Mouse (Mus musculus) macrophage (primary cell): Measurements from ENCODE around the gene Armc7. TPM values are rescaled to one million over a fixed set of nuclear protein-coding genes. Genes with fewer than 3 reads are reported as not detected.
"Not testable (repeated sequence)": the region's sequence is repeated elsewhere in the genome, so short reads cannot be mapped to it uniquely, and the experiment has no call there.

Experiments used
- H3K27ac ChIP-seq: fragments of 350-480 bp; formaldehyde crosslinking; 2 replicates; pipeline ENCODE4 v1.9.0; 2021
- H3K36me3 ChIP-seq: fragments of 350-480 bp; formaldehyde crosslinking; 2 replicates; pipeline ENCODE4 v1.9.0; 2021; ENCODE audit errors: inconsistent target
- H3K4me3 ChIP-seq: fragments of 350-480 bp; formaldehyde crosslinking; 2 replicates; pipeline ENCODE4 v1.9.0; 2021; ENCODE audit errors: inconsistent target
- H3K79me2 ChIP-seq: fragments of 350-480 bp; formaldehyde crosslinking; 2 replicates; pipeline ENCODE4 v1.9.0; 2021; ENCODE audit errors: inconsistent target
- WGBS: methylation state at CpG from one replicate; pipeline ENCODE4 v1.1.7; 2026; ENCODE audit warnings: inconsistent platforms; ENCODE audit not compliant: missing documents; 5-methylcytosine and 5-hydroxymethylcytosine counted together
- polyA plus RNA-seq: library from polyadenylated mRNA; stranded (reverse); fragments of 250-400 nt; gene quantifications from 3 replicates; pipeline ENCODE4 v1.2.4, GENCODE M21; 2018; ENCODE audit warnings: inconsistent platforms

The Armc7 gene
- polyA plus RNA-seq, 1 experiment from 2014 or later = 22.9 TPM

GRCm38 (mm10) chr11:115447321-115447885 lies 28.1 kb upstream of the Armc7 start:
- Histone ChIP-seq H3K36me3 (no peaks in the 10 kb centered on the region), H3K4me3 (no peak overlapping the region), H3K27ac (no peak overlapping the region), H3K79me2 (no peaks in the 10 kb centered on the region)
- WGBS = 88% methylated on average over 11 of the region's 11 CpGs

GRCm38 (mm10) chr11:115448075-115448474 lies 27.4 kb upstream of the Armc7 start:
- Histone ChIP-seq H3K79me2 (no peaks in the 10 kb centered on the region), H3K27ac (no peak overlapping the region), H3K4me3 (no peak overlapping the region), H3K36me3 (no peaks in the 10 kb centered on the region)
- 93% methylated on average over 16 of the region's 16 CpGs for WGBS

GRCm38 (mm10) chr11:115448998-115449397 lies 26.5 kb upstream of the Armc7 start:
- whole genome bisulfite sequencing = 92% methylated on average over 7 of the region's 7 CpGs
- H3K79me2 ChIP-seq = no peaks in the 10 kb centered on the region
- no peak overlapping the region for H3K4me3 ChIP-seq
- H3K36me3 ChIP-seq = no peaks in the 10 kb centered on the region
- no peak overlapping the region for H3K27ac ChIP-seq

- WGBS = 95% methylated on average over 7 of the region's 7 CpGs
- no peak overlapping the region for H3K27ac ChIP-seq
- H3K36me3 ChIP-seq = no peaks in the 10 kb centered on the region
- no peak overlapping the region for H3K4me3 ChIP-seq
- no peaks in the 10 kb centered on the region for H3K79me2 ChIP-seq
These were observed 25.3 kb upstream of the Armc7 start for GRCm38 (mm10) chr11:115450176-115450575.

GRCm38 (mm10) chr11:115451781-115452241 lies 23.7 kb upstream of the Armc7 start:
- H3K27ac ChIP-seq = no peak overlapping the region
- WGBS = 42% methylated on average over 8 of the region's 8 CpGs
- H3K79me2 ChIP-seq = no peaks in the 10 kb centered on the region
- H3K4me3 ChIP-seq = no peak overlapping the region
- no peaks in the 10 kb centered on the region for H3K36me3 ChIP-seq

- Histone ChIP-seq H3K27ac (no peak overlapping the region), H3K4me3 (no peak overlapping the region), H3K36me3 (no peaks in the 10 kb centered on the region), H3K79me2 (no peaks in the 10 kb centered on the region)
- WGBS = 24% methylated on average over 7 of the region's 7 CpGs
These were observed 23.1 kb upstream of the Armc7 start for GRCm38 (mm10) chr11:115452281-115452860.

- H3K79me2 ChIP-seq = no peaks in the 10 kb centered on the region
- WGBS = 93% methylated on average over 4 of the region's 4 CpGs
- H3K4me3 ChIP-seq = no peak overlapping the region
- H3K36me3 ChIP-seq = no peaks in the 10 kb centered on the region
- H3K27ac ChIP-seq = no peak overlapping the region
These were observed 22.2 kb upstream of the Armc7 start for GRCm38 (mm10) chr11:115453306-115453705.

- not testable (repeated sequence) for H3K4me3 ChIP-seq, H3K27ac ChIP-seq, H3K79me2 ChIP-seq, H3K36me3 ChIP-seq
- WGBS = 88% methylated on average over 6 of the region's 6 CpGs
These were observed 20.6 kb upstream of the Armc7 start for GRCm38 (mm10) chr11:115454822-115455221.

GRCm38 (mm10) chr11:115455619-115456018 lies 19.8 kb upstream of the Armc7 start:
- H3K4me3 ChIP-seq = no peak overlapping the region
- 94% methylated on average over 15 of the region's 15 CpGs for whole genome bisulfite sequencing
- H3K27ac ChIP-seq = no peak overlapping the region
- H3K36me3 ChIP-seq = no peaks in the 10 kb centered on the region
- no peaks in the 10 kb centered on the region for H3K79me2 ChIP-seq

- no peak overlapping the region for H3K4me3 ChIP-seq
- WGBS = 88% methylated on average over 5 of the region's 5 CpGs
- no peaks in the 10 kb centered on the region for H3K36me3 ChIP-seq
- no peak overlapping the region for H3K27ac ChIP-seq
- H3K79me2 ChIP-seq = no peaks in the 10 kb centered on the region
These were observed 19.3 kb upstream of the Armc7 start for GRCm38 (mm10) chr11:115456182-115456581.

GRCm38 (mm10) chr11:115457405-115457804 lies 18.1 kb upstream of the Armc7 start:
- 79% methylated on average over 6 of the region's 6 CpGs for WGBS
- Histone ChIP-seq H3K79me2 (no peaks in the 10 kb centered on the region), H3K27ac (no peak overlapping the region), H3K36me3 (no peaks in the 10 kb centered on the region), H3K4me3 (no peak overlapping the region)

GRCm38 (mm10) chr11:115460976-115461375 lies 14.5 kb upstream of the Armc7 start:
- H3K79me2 ChIP-seq = no peaks in the 10 kb centered on the region
- H3K36me3 ChIP-seq = no peaks in the 10 kb centered on the region
- WGBS = 53% methylated on average over 8 of the region's 8 CpGs
- H3K4me3 ChIP-seq = no peak overlapping the region
- no peak overlapping the region for H3K27ac ChIP-seq

- no peak overlapping the region for H3K27ac ChIP-seq
- no peaks in the 10 kb centered on the region for H3K36me3 ChIP-seq
- H3K79me2 ChIP-seq = no peaks in the 10 kb centered on the region
- H3K4me3 ChIP-seq = no peak overlapping the region
- 73% methylated on average over 5 of the region's 5 CpGs for WGBS
These were observed 13.6 kb upstream of the Armc7 start for GRCm38 (mm10) chr11:115461846-115462242.

- 81% methylated on average over 15 of the region's 16 CpGs for WGBS
- no peaks in the 10 kb centered on the region for H3K79me2 ChIP-seq
- no peak within 1 kb of the TSS for H3K27ac ChIP-seq
- no peak within 1 kb of the TSS for H3K4me3 ChIP-seq
- no peaks in the 10 kb centered on the region for H3K36me3 ChIP-seq
These were observed 13.1 kb upstream of the Armc7 start, which contains the start of gene Slc16a5 for GRCm38 (mm10) chr11:115462243-115462891. Gene Slc16a5, plus strand, starts transcription at chr11:115462474.

- 86% methylated on average over 11 of the region's 11 CpGs for WGBS
- Histone ChIP-seq H3K27ac (no peak overlapping the region), H3K36me3 (no peaks in the 10 kb centered on the region), H3K79me2 (no peaks in the 10 kb centered on the region), H3K4me3 (no peak overlapping the region)
These were observed 12.1 kb upstream of the Armc7 start for GRCm38 (mm10) chr11:115463397-115463796.
